Mouse (Mus musculus) lung, postnatal 36 days (tissue): Measurements from ENCODE around the gene Hist1h3c.
"Not testable (repeated sequence)": the region's sequence is repeated elsewhere in the genome, so short reads cannot be mapped to it uniquely, and the experiment has no call there.

Experiments used
- DNase-seq: peaks from one replicate; pipeline ENCODE4 v3.0.0; 2022; ENCODE audit warnings: mixed read lengths

Gene Hist1h3c

GRCm38 (mm10) chr13:23738677-23739068 is 6.7 kb downstream of the Hist1h3c start, which contains the start of gene Hist1h1c:
Hist1h1c (plus strand) TSS chr13:23738808.
- peak; percentile 95 for DNase-seq

- no peak for DNase-seq
Measured at GRCm38 (mm10) chr13:23738041-23738440, 7.4 kb downstream of the Hist1h3c start.

- no peak for DNase-seq
Measured at GRCm38 (mm10) chr13:23737091-23737490, 8.3 kb downstream of the Hist1h3c start.

GRCm38 (mm10) chr13:23732156-23732804 is 13.1 kb downstream of the Hist1h3c start:
- peak; percentile 74 for DNase-seq

- peak; percentile 77 for DNase-seq
Measured at GRCm38 (mm10) chr13:23730479-23730878, 14.9 kb downstream of the Hist1h3c start.

GRCm38 (mm10) chr13:23729706-23730105 is 15.7 kb downstream of the Hist1h3c start:
- DNase-seq: no peak

- DNase-seq: no peak
Measured at GRCm38 (mm10) chr13:23729192-23729525, 16.2 kb downstream of the Hist1h3c start.

GRCm38 (mm10) chr13:23728472-23729191 is 16.8 kb downstream of the Hist1h3c start:
- no peak for DNase-seq

GRCm38 (mm10) chr13:23725213-23725612 is 20.2 kb downstream of the Hist1h3c start:
- no peak for DNase-seq

- DNase-seq: no peak
Measured at GRCm38 (mm10) chr13:23724239-23724638, 21.2 kb downstream of the Hist1h3c start.

GRCm38 (mm10) chr13:23717593-23718245 is 27.7 kb downstream of the Hist1h3c start:
- not testable (repeated sequence) for DNase-seq

- DNase-seq: no peak
Measured at GRCm38 (mm10) chr13:23717176-23717575, 28.2 kb downstream of the Hist1h3c start.

GRCm38 (mm10) chr13:23716261-23717042 is 28.9 kb downstream of the Hist1h3c start:
- DNase-seq: no peak

GRCm38 (mm10) chr13:23710374-23711089 is 34.9 kb downstream of the Hist1h3c start, which contains the start of gene Hfe:
Hfe (minus strand) TSS chr13:23710854.
- peak; percentile 72 for DNase-seq

GRCm38 (mm10) chr13:23709714-23710373 is 35.6 kb downstream of the Hist1h3c start:
- DNase-seq: no peak

- no peak for DNase-seq
Measured at GRCm38 (mm10) chr13:23708654-23709053, 36.7 kb downstream of the Hist1h3c start.

GRCm38 (mm10) chr13:23708041-23708440 is 37.4 kb downstream of the Hist1h3c start:
- DNase-seq: no peak

- no peak for DNase-seq
Measured at GRCm38 (mm10) chr13:23706771-23707170, 38.6 kb downstream of the Hist1h3c start.

- no peak for DNase-seq
Measured at GRCm38 (mm10) chr13:23705751-23706356, 39.5 kb downstream of the Hist1h3c start.

- not testable (repeated sequence) for DNase-seq
Measured at GRCm38 (mm10) chr13:23702801-23703200, 42.6 kb downstream of the Hist1h3c start.

- DNase-seq: no peak
Measured at GRCm38 (mm10) chr13:23702220-23702619, 43.2 kb downstream of the Hist1h3c start.
